Mouse (Mus musculus) olfactory bulb, adult 2 months (tissue): ENCODE results near the gene Rplp0. TPM values are rescaled to one million over a fixed set of nuclear protein-coding genes. Genes with fewer than 3 reads are reported as not detected.

Experiments
- H3K27ac ChIP-seq: fragments of 200-500 bp; 2 replicates; pipeline ENCODE4 v1.5.1; 2012; ENCODE audit warnings: low read depth, low read length; ENCODE audit not compliant: insufficient read depth
- H3K4me1 ChIP-seq: fragments of 200-500 bp; 2 replicates; pipeline ENCODE4 v1.6.1; 2012; ENCODE audit warnings: low read length; ENCODE audit not compliant: control insufficient read depth, insufficient read depth
- H3K4me3 ChIP-seq: fragments of 200-500 bp; 2 replicates; pipeline ENCODE4 v1.5.1; 2012; ENCODE audit warnings: mild to moderate bottlenecking, low read depth, low read length, moderate library complexity; ENCODE audit not compliant: insufficient read depth
- CTCF ChIP-seq: fragments of 200-500 bp; IDR thresholded peaks from 2 replicates; pipeline ENCODE4 v1.5.1; 2012; ENCODE audit warnings: low read depth, mild to moderate bottlenecking, low read length, moderate library complexity; ENCODE audit not compliant: insufficient read depth
- POLR2A ChIP-seq: fragments of 200-500 bp; IDR thresholded peaks from 2 replicates; pipeline ENCODE4 v1.6.1; 2012; ENCODE audit warnings: mild to moderate bottlenecking, low read depth, low read length, moderate library complexity; ENCODE audit not compliant: insufficient read depth
- WGBS: fragments of 180-500 bp; shearing (Covaris S2); methylation state at CpG from one replicate; pipeline ENCODE4 v1.1.7; 2018; 5-methylcytosine and 5-hydroxymethylcytosine counted together
- polyA plus RNA-seq: library from polyadenylated mRNA; stranded (reverse); fragments of >200 nt; gene quantifications from 2 replicates; pipeline ENCODE4 v1.2.4, GENCODE M21; 2012; ENCODE audit warnings: low replicate concordance; ENCODE audit not compliant: missing spikeins, insufficient read depth, insufficient read length

Gene Rplp0
- polyA plus RNA-seq, 1 experiment = 613 TPM

DNA sequence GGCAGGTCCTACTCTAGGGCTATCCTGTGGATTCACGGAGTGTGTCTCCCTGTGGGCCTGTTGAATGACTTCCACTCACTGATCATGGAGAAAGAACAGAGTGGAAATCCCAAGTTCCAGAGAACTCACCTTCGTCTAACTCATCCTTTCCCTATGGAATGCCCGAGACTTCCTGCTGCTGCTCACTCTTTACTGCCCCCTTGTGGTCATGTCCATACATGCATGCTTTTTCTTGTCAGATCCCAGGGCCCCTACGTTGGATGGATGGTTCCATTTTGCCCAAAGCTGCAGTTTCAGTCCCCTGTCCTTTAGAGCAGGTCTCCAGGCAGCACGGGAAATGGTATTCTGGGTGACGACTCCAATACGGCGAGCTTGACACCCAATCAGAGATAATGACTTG, 3.0 kb upstream of the Rplp0 start:
- Histone ChIP-seq H3K27ac (no peak overlapping the region), H3K4me1 (peaks cover 8% of the 10 kb centered on the region), H3K4me3 (no peak overlapping the region)
- TF ChIP-seq POLR2A (no peak), CTCF (peak; percentile 54; the same call in 1 of the 2 replicates)
- 7% methylated on average over 8 of the region's 8 CpGs for WGBS

DNA sequence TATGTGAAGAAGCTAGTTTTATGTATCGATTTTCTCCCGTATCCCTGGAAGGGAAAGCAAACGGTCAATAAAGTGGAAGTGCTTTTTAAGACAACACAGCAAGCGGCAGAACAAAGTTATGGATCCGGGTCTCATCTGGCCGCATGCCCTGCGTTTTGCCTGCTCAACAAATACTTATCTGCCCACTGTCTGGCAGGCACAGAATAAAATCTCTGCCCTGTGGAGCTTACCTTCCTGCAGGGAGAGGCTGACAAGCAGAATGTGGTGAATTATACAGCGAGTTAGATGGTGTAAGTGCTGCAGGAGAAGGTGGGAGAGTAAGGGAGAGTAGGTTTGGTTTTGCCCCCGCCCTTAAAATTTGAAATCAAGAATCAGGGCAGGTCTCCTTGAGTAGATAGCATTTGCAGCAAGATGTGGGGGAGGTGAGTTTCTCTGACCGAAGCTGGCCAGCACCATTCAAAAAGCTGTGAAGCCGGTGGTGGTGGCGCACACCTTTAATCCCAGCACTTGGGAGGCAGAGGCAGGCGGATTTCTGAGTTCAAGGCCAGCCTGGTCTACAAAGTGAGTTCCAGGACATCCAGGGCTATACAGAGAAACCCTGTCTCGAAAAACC, 979 bp upstream of the Rplp0 start:
- TF ChIP-seq POLR2A (no peak), CTCF (no peak)
- no peak overlapping the region for H3K4me3 ChIP-seq
- H3K4me1 ChIP-seq = peaks cover 8% of the 10 kb centered on the region
- 89% methylated on average over 14 of the region's 14 CpGs for WGBS
- H3K27ac ChIP-seq = no peak overlapping the region

DNA sequence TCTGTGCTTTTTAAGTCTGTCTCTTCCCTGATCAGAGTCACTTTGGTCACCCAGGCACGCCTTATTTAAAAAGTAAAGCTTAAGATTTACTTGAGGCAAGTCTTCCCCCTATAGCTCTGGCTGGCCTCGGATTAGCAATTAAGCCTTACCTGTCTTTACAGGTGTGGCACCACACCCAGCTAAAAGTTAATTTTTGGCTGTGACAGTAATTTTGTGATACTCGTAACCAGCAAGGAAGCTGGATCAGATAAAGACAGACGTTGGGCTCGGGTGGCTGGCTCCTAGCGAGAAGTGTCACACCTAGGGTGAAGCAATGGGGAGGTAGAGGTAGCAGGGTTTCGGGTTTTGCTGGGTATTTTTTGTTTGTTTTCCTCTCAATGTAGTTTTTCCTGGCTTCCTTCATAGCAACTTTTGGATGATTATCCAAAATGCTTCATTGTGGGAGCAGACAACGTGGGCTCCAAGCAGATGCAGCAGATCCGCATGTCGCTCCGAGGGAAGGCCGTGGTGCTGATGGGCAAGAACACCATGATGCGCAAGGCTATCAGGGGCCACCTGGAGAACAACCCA, 1.2 kb downstream of the Rplp0 start:
- H3K27ac ChIP-seq = no peak overlapping the region
- no peak for TF ChIP-seq POLR2A
- TF ChIP-seq CTCF = no peak
- no peak overlapping the region for H3K4me3 ChIP-seq
- 54% methylated on average over 13 of the region's 13 CpGs for WGBS
- H3K4me1 ChIP-seq = peaks cover 14% of the 10 kb centered on the region

DNA sequence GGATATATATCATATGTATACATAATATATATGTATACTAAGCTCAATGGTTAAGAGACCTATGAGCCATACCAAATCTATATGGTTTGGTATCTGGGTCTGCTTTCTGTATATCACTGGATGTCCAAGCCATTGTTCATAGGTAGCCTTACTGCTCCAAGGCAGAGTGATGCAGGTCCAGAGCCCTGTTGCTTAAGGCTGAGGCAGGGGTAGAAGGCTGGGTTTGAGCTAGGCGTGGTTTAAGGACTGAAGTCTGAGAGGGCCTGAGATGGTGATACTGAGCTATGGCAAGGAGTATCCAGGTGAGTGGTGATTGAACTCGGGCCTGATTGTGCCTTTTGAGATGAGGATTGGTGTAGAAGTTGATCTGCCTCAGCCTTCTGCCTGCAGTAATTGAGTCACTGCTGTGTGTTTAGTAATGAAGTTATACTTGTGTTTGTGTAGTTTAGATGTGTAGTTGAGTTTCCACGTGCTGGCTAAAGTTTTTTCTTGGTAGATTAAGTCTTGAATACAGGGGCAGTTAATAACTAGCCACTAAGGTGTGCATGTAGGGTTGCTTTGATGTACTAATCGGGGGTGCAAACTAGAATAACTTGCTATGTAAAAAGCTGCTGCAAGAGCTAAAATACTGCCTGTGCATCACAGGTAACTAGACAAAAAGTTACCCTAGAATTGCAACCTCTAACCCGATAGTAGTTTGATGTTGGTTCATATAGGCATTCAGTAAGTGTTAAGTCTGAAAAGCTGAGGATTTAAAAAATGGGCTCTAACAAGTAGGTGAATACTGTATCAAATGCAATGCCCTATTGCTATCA, 4.7 kb downstream of the Rplp0 start:
- H3K27ac ChIP-seq = no peak overlapping the region
- 53% methylated on average over 5 of the region's 5 CpGs for WGBS
- no peak for TF ChIP-seq CTCF
- TF ChIP-seq POLR2A = no peak

DNA sequence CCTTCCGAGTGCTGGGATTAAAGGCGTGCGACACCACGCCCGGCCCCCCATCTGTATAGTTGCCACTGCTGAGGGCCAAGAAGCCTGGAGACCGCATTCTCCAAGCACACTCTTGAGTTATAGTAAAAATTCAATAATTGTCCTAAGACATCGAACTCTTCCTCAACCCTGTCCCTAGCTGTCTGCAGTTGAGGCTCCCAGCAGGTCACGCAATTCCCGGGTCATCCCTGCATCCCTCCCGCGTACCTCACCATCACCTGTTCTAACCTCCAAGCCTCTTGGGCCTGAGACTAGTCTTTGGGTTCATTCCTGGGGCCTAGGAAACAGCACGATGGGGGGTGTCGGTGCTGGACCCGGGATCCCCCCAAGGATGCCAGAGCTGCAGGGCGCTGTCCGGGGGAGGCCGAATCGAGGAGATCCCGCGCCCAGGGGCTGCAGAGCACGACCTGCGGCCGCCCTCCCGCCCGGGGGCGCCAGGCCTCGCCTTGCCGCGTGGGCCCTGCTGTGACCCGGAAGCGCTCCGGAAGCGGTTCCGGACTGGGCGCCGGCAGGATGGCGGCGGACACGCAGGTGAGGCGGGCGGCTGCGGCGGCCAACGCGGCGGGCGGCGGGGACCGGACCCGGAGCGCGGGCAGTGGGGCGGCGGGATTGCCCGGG, 5.6 kb downstream of the Rplp0 start, which contains the start of gene Gcn1l1:
TSS of gene Gcn1l1 (plus strand) at position 518 of the 657 bp plus-strand sequence.
- TF ChIP-seq CTCF (peak; percentile 13; the same call in 1 of the 2 replicates), POLR2A (no peak; the same call in 1 of the 2 replicates)
- 3% methylated on average over 51 of the region's 55 CpGs for WGBS
- H3K4me3 ChIP-seq = peak within 1 kb of the TSS; percentile 92
- H3K4me1 ChIP-seq = peaks cover 31% of the 10 kb centered on the region
- peak within 1 kb of the TSS; percentile 70; the same call in 1 of the 2 replicates for H3K27ac ChIP-seq

More for the DNA sequence above, 4.7 kb downstream of the Rplp0 start:
- Histone ChIP-seq H3K4me3 (no peak overlapping the region), H3K4me1 (peaks cover 27% of the 10 kb centered on the region)

DNA sequence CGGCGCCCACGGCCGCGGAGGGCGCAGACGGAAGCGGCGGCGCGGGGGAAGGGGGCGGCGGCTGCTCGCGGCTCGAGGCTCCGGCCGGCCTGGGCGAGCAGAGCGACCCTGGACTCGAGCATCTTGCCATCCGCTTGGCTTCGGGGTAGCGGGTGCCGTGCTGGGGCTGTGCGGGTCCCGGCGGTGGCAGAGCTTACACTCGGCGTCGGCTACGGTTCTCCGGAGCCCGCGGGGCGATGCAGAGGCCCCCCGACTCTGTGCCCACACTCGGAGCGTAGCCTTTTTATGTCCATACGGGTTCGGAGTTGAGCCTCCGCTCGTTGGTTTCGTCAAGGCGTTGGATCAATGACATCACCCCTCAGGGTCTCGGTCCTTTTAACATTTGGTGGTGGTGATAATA, 6.1 kb downstream of the Rplp0 start:
- H3K4me3 ChIP-seq = peak overlapping the region; percentile 92
- under 1% methylated on average over 44 of the region's 46 CpGs for WGBS
- TF ChIP-seq CTCF (no peak), POLR2A (no peak)
- peaks cover 29% of the 10 kb centered on the region for H3K4me1 ChIP-seq
- H3K27ac ChIP-seq = no peak overlapping the region

DNA sequence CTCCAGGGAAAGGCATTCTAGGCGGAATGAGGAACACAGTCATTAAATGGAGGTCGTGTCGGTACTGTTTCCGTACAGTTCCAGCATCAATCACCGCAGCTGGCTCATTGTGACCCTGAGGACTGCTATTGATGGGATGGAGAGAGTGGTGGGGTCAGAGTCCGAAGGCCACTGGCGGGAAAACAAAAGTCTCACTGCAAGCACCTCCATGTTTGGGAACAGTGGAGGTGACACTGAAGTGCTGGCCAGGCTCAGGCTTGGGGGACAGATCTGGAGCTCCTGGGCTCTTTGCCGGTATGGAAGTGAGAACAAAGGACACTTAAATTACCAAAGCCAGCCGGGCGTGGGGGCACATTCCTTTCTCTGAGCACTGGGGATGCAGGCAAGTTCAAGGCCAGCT, 9.4 kb downstream of the Rplp0 start:
- no peak for TF ChIP-seq POLR2A
- no peak for TF ChIP-seq CTCF
- H3K27ac ChIP-seq = no peak overlapping the region
- peaks cover 33% of the 10 kb centered on the region for H3K4me1 ChIP-seq
- H3K4me3 ChIP-seq = no peak overlapping the region
- WGBS = 60% methylated on average over 10 of the region's 10 CpGs

DNA sequence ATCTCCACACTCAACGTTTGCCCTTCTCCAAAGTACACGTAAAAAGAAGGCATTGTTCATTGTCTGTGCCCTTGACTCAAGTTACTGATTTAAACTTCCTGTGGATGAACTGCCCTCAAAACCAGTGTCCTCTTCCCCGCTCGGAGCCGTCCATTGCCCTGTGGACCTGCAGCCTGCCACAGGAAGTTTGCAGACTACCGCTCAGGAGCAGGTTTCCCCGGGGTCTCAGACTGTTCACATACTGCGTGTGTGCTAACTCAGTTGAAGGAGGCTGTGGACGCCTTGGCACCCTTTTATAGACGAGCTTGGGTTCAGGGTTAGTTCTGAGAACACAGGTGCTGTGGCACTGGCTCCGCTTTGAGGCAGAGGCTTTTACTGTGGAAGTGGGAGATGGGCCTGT, 10.0 kb downstream of the Rplp0 start:
- H3K4me1 ChIP-seq = peaks cover 33% of the 10 kb centered on the region
- 80% methylated on average over 11 of the region's 11 CpGs for WGBS
- TF ChIP-seq CTCF = no peak
- no peak for TF ChIP-seq POLR2A
- no peak overlapping the region for H3K4me3 ChIP-seq
- H3K27ac ChIP-seq = no peak overlapping the region

DNA sequence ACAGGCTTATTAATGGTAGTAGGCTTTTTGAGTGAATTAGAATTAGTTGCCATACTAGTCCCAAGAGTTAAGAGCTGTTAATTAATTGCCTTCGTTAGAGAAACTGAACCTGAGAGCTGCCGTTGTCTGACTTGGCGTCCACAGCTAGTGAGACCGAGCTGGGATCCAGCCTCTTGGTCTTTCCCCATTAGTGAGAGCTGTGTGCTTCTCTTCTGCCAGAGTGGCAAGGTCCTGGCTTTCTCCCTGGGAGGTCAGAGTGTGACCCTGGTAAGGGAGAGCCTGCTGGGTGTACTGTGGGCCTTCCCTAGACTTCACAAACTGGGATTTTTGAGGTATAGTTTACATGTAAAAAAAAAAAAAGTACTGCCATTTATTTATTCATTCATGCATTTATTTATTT, 10.5 kb downstream of the Rplp0 start:
- Histone ChIP-seq H3K4me3 (no peak overlapping the region), H3K27ac (no peak overlapping the region), H3K4me1 (peaks cover 30% of the 10 kb centered on the region)
- TF ChIP-seq POLR2A = no peak
- TF ChIP-seq CTCF = no peak
- 66% methylated on average over 4 of the region's 4 CpGs for WGBS
